Mouse (Mus musculus): ENCODE measurements at regions not wholly inside any gene's neighbourhood (a gene's known extent, or its start where the extent isn't known, plus 50 kb on each side); places are given as distances from the start of the nearest gene placed in this dataset.

GRCm38 (mm10) chr12:65464246-65464645 is 238.9 kb downstream of the Wdr20rt start:
- TF ChIP-seq CTCF (IDR thresholded peaks at IDR 0.05; ENCODE audit: low read depth) (no peak), EP300 (IDR thresholded peaks at IDR 0.05; ENCODE audit: low read depth) (no peak)

Data from liver, embryonic 14.5 days (tissue).